Mouse (Mus musculus) bone marrow macrophage, adult 2 months (primary cell): Measurements from ENCODE around the gene Snrpd3. TPM values are rescaled to one million over a fixed set of nuclear protein-coding genes. Genes with fewer than 3 reads are reported as not detected.
"Not testable (repeated sequence)": the region's sequence is repeated elsewhere in the genome, so short reads cannot be mapped to it uniquely, and the experiment has no call there.

ENCODE experiments used
- H3K27ac ChIP-seq: 2 replicates; pipeline ENCODE4 v1.5.1; 2012; ENCODE audit warnings: low read depth, low read length; ENCODE audit not compliant: insufficient read depth
- H3K4me1 ChIP-seq: 2 replicates; pipeline ENCODE4 v1.6.1; 2012; ENCODE audit warnings: low read length; ENCODE audit not compliant: control insufficient read depth, insufficient read depth
- H3K4me3 ChIP-seq: 2 replicates; pipeline ENCODE4 v1.5.1; 2012; ENCODE audit warnings: mild to moderate bottlenecking, low read length, moderate library complexity; ENCODE audit not compliant: insufficient read depth
- CTCF ChIP-seq: IDR thresholded peaks from 2 replicates; pipeline ENCODE4 v1.5.1; 2012; ENCODE audit warnings: low read depth, mild to moderate bottlenecking, low read length, moderate library complexity
- POLR2A ChIP-seq: IDR thresholded peaks from 2 replicates; pipeline ENCODE4 v1.6.1; 2012; ENCODE audit warnings: mild to moderate bottlenecking, low read depth, low read length, borderline replicate concordance
- polyA plus RNA-seq: library from polyadenylated mRNA; stranded (reverse); fragments of >200 nt; gene quantifications from 2 replicates; pipeline ENCODE4 v1.2.4, GENCODE M21; 2012; ENCODE audit not compliant: missing spikeins, insufficient read depth, insufficient read length

Snrpd3 gene
- polyA plus RNA-seq, 1 experiment, result 94.5 TPM

- no peak overlapping the region for H3K4me3 ChIP-seq
- TF ChIP-seq POLR2A, result no peak
- TF ChIP-seq CTCF, result no peak
- H3K27ac ChIP-seq, result no peak overlapping the region
- peaks cover 11% of the 10 kb centered on the region for H3K4me1 ChIP-seq
Observed at GRCm38 (mm10) chr10:75564687-75565265, 47.4 kb downstream of the Snrpd3 start.

GRCm38 (mm10) chr10:75565436-75565835 lies 48.1 kb downstream of the Snrpd3 start:
- H3K27ac ChIP-seq, result no peak overlapping the region
- H3K4me3 ChIP-seq, result no peak overlapping the region
- TF ChIP-seq CTCF, result no peak
- TF ChIP-seq POLR2A, result no peak
- H3K4me1 ChIP-seq, result peaks cover 11% of the 10 kb centered on the region

GRCm38 (mm10) chr10:75565906-75566305 lies 48.6 kb downstream of the Snrpd3 start:
- TF ChIP-seq POLR2A, result no peak
- TF ChIP-seq CTCF, result no peak
- Histone ChIP-seq H3K27ac (no peak overlapping the region), H3K4me3 (no peak overlapping the region), H3K4me1 (peaks cover 11% of the 10 kb centered on the region)

GRCm38 (mm10) chr10:75566321-75566720 lies 49.0 kb downstream of the Snrpd3 start:
- H3K4me3 ChIP-seq, result no peak overlapping the region
- no peak overlapping the region for H3K27ac ChIP-seq
- peaks cover 11% of the 10 kb centered on the region for H3K4me1 ChIP-seq
- TF ChIP-seq CTCF (no peak), POLR2A (no peak)

GRCm38 (mm10) chr10:75566765-75567164 lies 49.4 kb downstream of the Snrpd3 start:
- not testable (repeated sequence) for H3K27ac ChIP-seq, H3K4me3 ChIP-seq
- peaks cover 11% of the 10 kb centered on the region for H3K4me1 ChIP-seq

- no peak overlapping the region for H3K4me3 ChIP-seq
- TF ChIP-seq POLR2A (no peak), CTCF (no peak)
Observed at GRCm38 (mm10) chr10:75568029-75568428, 50.7 kb downstream of the Snrpd3 start.

GRCm38 (mm10) chr10:75568441-75568840 lies 51.1 kb downstream of the Snrpd3 start:
- no peak overlapping the region for H3K27ac ChIP-seq
- H3K4me3 ChIP-seq, result no peak overlapping the region
- peaks cover 11% of the 10 kb centered on the region for H3K4me1 ChIP-seq
- TF ChIP-seq POLR2A (no peak), CTCF (no peak)

More at GRCm38 (mm10) chr10:75568029-75568428, 50.7 kb downstream of the Snrpd3 start:
- Histone ChIP-seq H3K4me1 (peaks cover 11% of the 10 kb centered on the region), H3K27ac (no peak overlapping the region)

GRCm38 (mm10) chr10:75568851-75569250 lies 51.5 kb downstream of the Snrpd3 start:
- TF ChIP-seq POLR2A (no peak), CTCF (no peak)
- peaks cover 11% of the 10 kb centered on the region for H3K4me1 ChIP-seq
- H3K4me3 ChIP-seq, result no peak overlapping the region
- no peak overlapping the region for H3K27ac ChIP-seq

- no peak overlapping the region for H3K4me3 ChIP-seq
- TF ChIP-seq POLR2A (no peak), CTCF (no peak)
- no peak overlapping the region for H3K27ac ChIP-seq
- H3K4me1 ChIP-seq, result peaks cover 1% of the 10 kb centered on the region
Observed at GRCm38 (mm10) chr10:75570981-75571657, 53.8 kb downstream of the Snrpd3 start.

GRCm38 (mm10) chr10:75571937-75572336 lies 54.6 kb downstream of the Snrpd3 start:
- Histone ChIP-seq H3K4me1 (no peaks in the 10 kb centered on the region), H3K4me3 (no peak overlapping the region), H3K27ac (no peak overlapping the region)
- no peak for TF ChIP-seq POLR2A
- no peak for TF ChIP-seq CTCF
